Mouse (Mus musculus) hindbrain, embryonic 16.5 days (tissue): ENCODE results near the gene Atp6v0c. TPM values are rescaled to one million over a fixed set of nuclear protein-coding genes. Genes with fewer than 3 reads are reported as not detected.
"Not testable (repeated sequence)": the region's sequence is repeated elsewhere in the genome, so short reads cannot be mapped to it uniquely, and the experiment has no call there.

ENCODE experiments used
- ATAC-seq: fragments of 200-750 bp; cut with Nextera tagmentation; 2 replicates; pipeline ENCODE4 v1.8.0; 2017; ENCODE audit warnings: moderate TSS enrichment, moderate library complexity
- H3K27ac ChIP-seq: fragments of 300-500 bp; sonication (generic); 2 replicates; pipeline ENCODE4 v1.5.1; 2014; ENCODE audit warnings: low read depth, mild to moderate bottlenecking, control low read depth, low read length, moderate library complexity
- H3K27me3 ChIP-seq: fragments of 300-500 bp; sonication (generic); replicated peaks from 2 replicates; pipeline ENCODE4 v1.6.1; 2014; ENCODE audit warnings: low read length; ENCODE audit not compliant: control insufficient read depth, insufficient read depth
- H3K36me3 ChIP-seq: fragments of 300-500 bp; sonication (generic); 2 replicates; pipeline ENCODE4 v1.6.1; 2014; ENCODE audit warnings: mild to moderate bottlenecking, low read length, moderate library complexity, mixed read lengths; ENCODE audit not compliant: control insufficient read depth, insufficient read depth
- H3K4me1 ChIP-seq: fragments of 300-500 bp; sonication (generic); 2 replicates; pipeline ENCODE4 v1.6.1; 2014; ENCODE audit warnings: low read depth, low read length; ENCODE audit not compliant: control insufficient read depth, insufficient read depth
- H3K4me2 ChIP-seq: fragments of 300-500 bp; sonication (generic); 2 replicates; pipeline ENCODE4 v1.6.1; 2014; ENCODE audit warnings: mild to moderate bottlenecking, low read length, control low read depth, moderate library complexity
- H3K4me3 ChIP-seq: fragments of 300-500 bp; sonication (generic); 2 replicates; pipeline ENCODE4 v1.5.1; 2014; ENCODE audit warnings: mild to moderate bottlenecking, low read length, control low read depth, moderate library complexity
- H3K9ac ChIP-seq: fragments of 300-500 bp; sonication (generic); 2 replicates; pipeline ENCODE4 v1.6.1; 2014; ENCODE audit warnings: low read depth, mild to moderate bottlenecking, control low read depth, low read length, moderate library complexity
- H3K9me3 ChIP-seq: fragments of 300-500 bp; sonication (generic); 2 replicates; pipeline ENCODE4 v1.6.1; 2014; ENCODE audit warnings: mild to moderate bottlenecking, low read length, moderate library complexity; ENCODE audit not compliant: control insufficient read depth
- WGBS: fragments of 180-500 bp; shearing (Covaris S2); extraction: QIAGEN DNeasy Blood & Tissue Kit; methylation state at CpG from one replicate; pipeline ENCODE4 v1.1.7; 2014; 5-methylcytosine and 5-hydroxymethylcytosine counted together
- polyA plus RNA-seq: library from polyadenylated mRNA; unstranded; fragments of >200 nt; fragmentation: Nextera tagmentation; extraction: Ambion mirVana; gene quantifications from 2 replicates; pipeline ENCODE4 v1.2.1, GENCODE M21; 2015

The Atp6v0c gene
- polyA plus RNA-seq, 1 experiment from 2014 or later = 1,817 TPM

DNA sequence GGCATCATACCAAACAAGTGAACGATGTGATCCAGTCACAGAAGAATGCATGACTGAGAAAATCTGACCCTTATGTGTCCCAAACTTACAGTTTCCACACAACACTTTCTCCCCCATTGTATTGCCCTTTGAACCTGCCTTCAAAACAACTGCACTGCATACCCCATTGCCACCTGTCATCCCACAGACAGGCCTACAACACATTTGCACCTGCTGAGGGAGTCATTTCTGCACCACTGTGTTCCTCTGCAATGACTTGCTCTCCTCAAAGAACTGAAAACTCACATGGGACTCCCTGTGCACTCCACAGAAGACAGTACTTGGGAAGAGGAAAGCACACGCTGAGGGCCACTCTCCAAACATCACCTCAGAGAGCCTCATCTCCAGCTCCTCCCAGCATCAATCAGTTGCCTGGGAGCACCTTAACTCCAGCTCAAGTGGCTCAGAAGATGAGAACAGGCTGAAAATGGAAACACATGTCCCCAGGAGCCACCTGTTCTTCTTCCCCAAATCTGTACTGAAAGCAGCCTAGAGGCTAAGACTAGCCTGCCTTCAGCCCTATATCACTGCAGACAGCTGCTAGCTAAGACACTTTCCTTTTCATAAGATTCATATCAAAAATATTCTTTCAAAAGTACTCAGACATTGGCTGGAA, 32.1 kb downstream of the Atp6v0c start:
- no peak overlapping the region for H3K27ac ChIP-seq
- H3K4me1 ChIP-seq = peaks cover 22% of the 10 kb centered on the region
- no peaks in the 10 kb centered on the region for H3K36me3 ChIP-seq
- no peak overlapping the region for H3K9ac ChIP-seq
- no peak for ATAC-seq
- no peak overlapping the region for H3K4me3 ChIP-seq
- H3K27me3 ChIP-seq = no peaks in the 10 kb centered on the region
- H3K9me3 ChIP-seq = no peaks in the 10 kb centered on the region
- H3K4me2 ChIP-seq = no peak overlapping the region
- 76% methylated on average over 2 of the region's 2 CpGs for WGBS

DNA sequence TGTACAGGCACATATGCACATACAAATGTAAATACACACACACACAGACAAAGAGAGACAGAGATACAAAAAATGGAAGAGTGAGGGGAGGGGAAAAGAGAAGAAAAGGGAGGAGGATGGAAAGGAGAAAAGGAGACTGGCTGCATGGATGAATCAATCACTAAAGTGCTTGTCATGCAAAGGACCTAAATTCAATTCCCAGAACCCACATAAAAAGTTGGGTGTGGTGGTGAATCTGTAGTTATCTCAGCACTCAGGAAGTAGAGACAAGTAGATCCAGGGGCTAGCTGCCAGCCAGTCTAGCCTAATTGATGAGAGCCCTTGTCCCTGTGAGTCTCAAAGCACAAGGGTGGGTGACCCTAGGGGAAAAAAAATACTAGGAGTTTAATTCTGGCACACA, 35.4 kb downstream of the Atp6v0c start:
- Histone ChIP-seq H3K27me3 (no peaks in the 10 kb centered on the region), H3K4me1 (peaks cover 7% of the 10 kb centered on the region), H3K27ac (no peak overlapping the region), H3K9me3 (no peaks in the 10 kb centered on the region), H3K9ac (no peak overlapping the region), H3K4me3 (no peak overlapping the region), H3K36me3 (no peaks in the 10 kb centered on the region), H3K4me2 (no peak overlapping the region)
- ATAC-seq = no peak

DNA sequence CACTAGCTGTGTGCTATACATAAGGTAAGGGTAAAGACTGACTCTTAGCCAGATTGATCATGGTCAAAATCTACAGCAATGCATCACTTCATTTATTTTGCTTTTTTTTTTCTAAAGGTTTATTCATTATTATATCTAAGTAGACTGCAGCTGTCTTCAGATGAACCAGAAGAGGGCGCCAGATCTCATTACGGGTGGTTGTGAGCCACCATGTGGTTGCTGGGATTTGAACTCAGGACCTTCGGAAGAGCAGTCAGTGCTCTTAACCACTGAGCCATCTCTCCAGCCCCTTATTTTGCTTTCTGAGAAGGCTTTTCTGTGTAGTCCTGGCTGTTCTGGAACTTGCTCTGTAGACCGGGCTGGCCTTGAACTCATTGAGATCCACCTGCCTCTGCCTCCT, 36.6 kb downstream of the Atp6v0c start:
- H3K4me1 ChIP-seq, H3K9ac ChIP-seq, H3K27me3 ChIP-seq, ATAC-seq, H3K4me2 ChIP-seq, H3K9me3 ChIP-seq, H3K36me3 ChIP-seq, H3K27ac ChIP-seq, H3K4me3 ChIP-seq: not testable (repeated sequence)
- WGBS = 83% methylated on average over 4 of the region's 4 CpGs

- no peak overlapping the region for H3K4me3 ChIP-seq
- H3K4me1 ChIP-seq = no peaks in the 10 kb centered on the region
- no peaks in the 10 kb centered on the region for H3K36me3 ChIP-seq
- WGBS = 88% methylated on average over 3 of the region's 3 CpGs
- H3K27me3 ChIP-seq = no peaks in the 10 kb centered on the region
- H3K9me3 ChIP-seq = no peaks in the 10 kb centered on the region
- H3K4me2 ChIP-seq = no peak overlapping the region
- H3K27ac ChIP-seq = no peak overlapping the region
- H3K9ac ChIP-seq = no peak overlapping the region
- no peak for ATAC-seq
Observed at GRCm38 (mm10) chr17:24131570-24131969, 37.9 kb downstream of the Atp6v0c start.

GRCm38 (mm10) chr17:24129246-24129645, 40.3 kb downstream of the Atp6v0c start:
- not testable (repeated sequence) for H3K27ac ChIP-seq, H3K9me3 ChIP-seq, H3K9ac ChIP-seq, H3K4me2 ChIP-seq, H3K36me3 ChIP-seq, H3K4me3 ChIP-seq, ATAC-seq, H3K4me1 ChIP-seq, H3K27me3 ChIP-seq
- WGBS = 92% methylated on average over 4 of the region's 4 CpGs

- no peak overlapping the region for H3K4me2 ChIP-seq
- no peak overlapping the region for H3K4me3 ChIP-seq
- no peaks in the 10 kb centered on the region for H3K27me3 ChIP-seq
- 83% methylated on average over 1 of the region's 1 CpGs for WGBS
- no peak for ATAC-seq
- no peak overlapping the region for H3K9ac ChIP-seq
- no peaks in the 10 kb centered on the region for H3K36me3 ChIP-seq
- no peaks in the 10 kb centered on the region for H3K4me1 ChIP-seq
- H3K9me3 ChIP-seq = no peaks in the 10 kb centered on the region
- H3K27ac ChIP-seq = no peak overlapping the region
Observed at GRCm38 (mm10) chr17:24127592-24127991, 41.9 kb downstream of the Atp6v0c start.

DNA sequence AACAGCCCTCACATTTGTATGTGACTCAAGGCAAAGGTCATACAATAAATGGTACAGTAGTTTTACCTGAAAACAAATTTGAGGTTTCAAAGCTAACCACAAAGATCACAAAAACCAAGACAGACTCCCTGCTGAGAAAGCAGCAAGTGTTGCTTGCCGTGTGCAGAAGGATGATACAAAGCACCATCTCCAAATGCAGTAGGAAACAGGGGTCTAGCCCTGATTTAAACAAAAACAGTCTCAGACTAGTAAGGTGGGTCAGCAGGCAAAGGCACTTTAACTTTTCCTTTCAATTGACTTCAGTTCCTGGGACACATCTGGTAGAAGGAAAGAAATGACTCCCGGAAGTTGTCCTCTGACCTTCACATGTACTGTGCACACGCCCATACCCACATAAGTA, 42.7 kb downstream of the Atp6v0c start:
- ATAC-seq = no peak
- H3K4me2 ChIP-seq = no peak overlapping the region
- no peaks in the 10 kb centered on the region for H3K36me3 ChIP-seq
- no peak overlapping the region for H3K27ac ChIP-seq
- H3K9me3 ChIP-seq = no peaks in the 10 kb centered on the region
- no peaks in the 10 kb centered on the region for H3K27me3 ChIP-seq
- WGBS = 73% methylated on average over 3 of the region's 3 CpGs
- no peak overlapping the region for H3K4me3 ChIP-seq
- no peaks in the 10 kb centered on the region for H3K4me1 ChIP-seq
- no peak overlapping the region for H3K9ac ChIP-seq

DNA sequence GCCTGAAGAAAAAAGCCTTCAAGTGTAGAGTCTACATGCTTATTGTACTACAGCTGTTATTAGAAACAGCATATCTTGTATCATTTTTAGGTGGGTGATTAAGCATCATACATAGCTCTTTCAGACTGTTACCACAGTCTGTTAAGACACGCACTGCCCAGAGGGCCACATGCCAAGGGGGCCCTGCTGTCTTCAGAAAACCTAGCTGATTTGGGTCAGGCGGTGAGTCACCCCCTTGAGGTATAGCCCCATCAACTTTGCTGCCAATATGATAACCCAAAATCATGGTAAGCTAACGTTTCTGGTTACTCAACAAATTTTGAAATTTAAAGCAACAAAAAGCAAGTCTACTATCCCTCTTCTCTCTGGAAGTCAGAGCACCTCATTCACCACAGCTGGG, 50.1 kb downstream of the Atp6v0c start:
- Histone ChIP-seq H3K27ac (no peak overlapping the region), H3K27me3 (no peaks in the 10 kb centered on the region), H3K36me3 (no peaks in the 10 kb centered on the region), H3K4me3 (no peak overlapping the region), H3K9me3 (no peaks in the 10 kb centered on the region), H3K4me1 (no peaks in the 10 kb centered on the region; the same call in none of the 2 replicates), H3K9ac (no peak overlapping the region), H3K4me2 (no peak overlapping the region)
- no peak for ATAC-seq
- WGBS = 81% methylated on average over 3 of the region's 3 CpGs
